Mouse (Mus musculus) heart, postnatal 0 days (tissue): Measurements from ENCODE around the gene Kif1b.

Source experiments
- CTCF ChIP-seq: IDR thresholded peaks from 2 replicates; pipeline ENCODE4 v1.5.1; 2016; ENCODE audit warnings: antibody characterized with exemption, control low read depth, low read depth
- EP300 ChIP-seq: IDR thresholded peaks from 2 replicates; pipeline ENCODE4 v1.6.1; 2016; ENCODE audit warnings: antibody characterized with exemption, low read depth

DNA sequence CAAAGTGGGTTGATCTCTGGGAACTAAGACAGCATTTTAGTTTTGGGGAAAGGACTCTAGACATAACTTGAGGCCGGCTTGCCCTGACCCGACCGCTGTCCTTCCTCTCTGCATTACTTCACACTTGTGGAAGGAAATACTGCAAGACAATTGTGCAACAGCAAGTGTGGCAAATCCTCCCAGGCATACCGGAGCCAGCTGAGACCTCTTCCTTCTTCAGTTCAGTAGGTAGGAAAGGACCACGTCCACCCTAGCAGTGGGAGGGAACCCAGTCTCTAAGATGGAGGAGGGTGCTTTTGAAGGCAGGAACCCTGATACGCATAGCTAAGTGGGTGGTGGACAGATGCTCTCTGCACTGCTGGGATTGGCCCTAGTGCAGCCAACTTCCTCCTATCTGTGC is 151.8 kb downstream of the Kif1b start:
- TF ChIP-seq CTCF (no peak), EP300 (no peak)
